Mouse (Mus musculus) urinary bladder, postnatal 14 days (tissue): Measurements from ENCODE around the gene Arhgap6.
A peak's percentile ranks its signal among the peaks of the same experiment; 100 is the strongest.

Experiments used
- DNase-seq: peaks from one replicate; pipeline ENCODE4 v3.0.0; 2021; ENCODE audit warnings: low spot score

The Arhgap6 gene

GRCm38 (mm10) chrX:168980370-168980769 lies 185.5 kb downstream of the Arhgap6 start:
- no peak for DNase-seq

DNA sequence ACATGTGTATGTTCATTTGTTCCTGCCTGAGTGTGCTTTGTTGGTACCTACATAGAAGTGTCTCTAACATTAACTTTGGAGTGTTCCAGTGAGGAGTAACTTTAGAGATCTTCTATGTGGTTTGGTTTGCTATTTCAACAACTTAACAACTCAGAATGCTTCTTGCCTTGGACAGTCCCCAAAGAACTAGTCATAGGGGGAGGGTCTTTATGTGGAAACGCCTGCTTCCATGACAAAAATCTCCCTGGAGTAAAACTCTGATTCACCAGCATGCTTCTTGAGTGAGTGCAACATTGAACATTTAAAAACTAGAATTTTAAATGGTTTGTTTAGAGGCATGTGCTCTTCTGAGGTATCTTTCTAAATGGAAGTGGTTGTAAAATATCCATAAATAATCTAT lies 212.2 kb downstream of the Arhgap6 start:
- no peak for DNase-seq

GRCm38 (mm10) chrX:169012701-169013100 lies 217.8 kb downstream of the Arhgap6 start:
- no peak for DNase-seq

DNA sequence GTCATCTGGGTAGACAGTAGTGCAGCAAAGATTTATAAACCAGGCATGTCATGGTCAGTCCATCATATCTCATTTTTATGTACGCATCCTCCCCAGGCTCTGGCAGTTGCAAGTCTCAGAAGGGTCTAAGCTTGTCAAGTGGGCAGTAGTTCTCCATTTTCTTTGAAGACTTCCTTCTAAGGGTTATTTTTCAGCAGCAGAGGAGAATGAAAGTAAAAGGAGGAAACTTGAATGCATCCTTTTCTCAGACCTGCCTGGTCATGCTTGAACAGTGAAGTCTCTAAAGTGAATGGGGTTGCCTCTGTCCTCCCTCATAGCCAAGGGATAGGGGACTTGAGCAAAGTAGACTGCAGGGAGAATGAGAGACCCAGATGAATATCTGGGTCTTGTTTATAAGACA lies 239.5 kb downstream of the Arhgap6 start:
- no peak for DNase-seq

DNA sequence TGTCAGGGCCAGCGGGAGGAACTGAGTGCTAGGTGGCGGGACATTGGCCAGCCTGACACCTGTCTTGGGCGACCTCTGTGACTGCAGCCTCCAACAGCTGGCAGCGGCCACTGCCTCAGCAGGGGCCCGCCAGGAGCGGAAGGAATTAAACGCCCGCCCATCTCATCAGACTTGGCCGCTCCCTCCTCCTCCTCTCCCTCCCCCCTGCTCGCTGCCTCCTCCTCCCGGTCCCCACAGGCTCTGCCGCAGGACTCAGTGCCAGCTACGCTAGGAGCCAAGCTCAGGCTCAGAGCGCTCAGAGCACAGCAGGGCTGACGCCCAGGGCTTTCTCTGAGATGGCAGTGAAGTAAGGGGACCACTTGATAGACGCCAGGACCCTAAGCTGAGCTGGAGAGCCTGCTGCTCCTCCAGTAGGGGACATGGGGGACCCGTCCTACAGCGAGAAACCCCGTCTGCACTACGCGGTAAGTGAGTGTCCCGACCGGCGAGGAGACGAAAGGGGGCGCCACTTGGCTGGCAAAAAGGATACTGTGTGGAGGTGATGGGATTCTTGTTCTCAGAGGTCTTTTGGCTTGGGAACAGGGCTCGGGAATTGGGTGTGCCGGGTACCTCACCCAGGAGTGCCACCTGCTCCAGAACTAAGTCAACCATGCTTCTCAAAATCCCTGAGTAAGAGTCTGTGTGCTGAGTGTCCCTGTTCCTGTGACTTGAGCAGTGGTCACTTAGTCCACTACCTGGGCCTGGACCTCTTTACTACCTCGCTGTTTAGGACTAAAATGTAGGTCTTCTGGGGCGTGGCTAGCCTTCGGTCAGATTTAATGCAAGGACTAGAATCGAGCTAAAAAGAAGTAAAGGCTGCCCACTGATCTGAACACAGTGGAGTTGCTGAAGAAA lies 241.8 kb downstream of the Arhgap6 start:
- peak; percentile 66 for DNase-seq

DNA sequence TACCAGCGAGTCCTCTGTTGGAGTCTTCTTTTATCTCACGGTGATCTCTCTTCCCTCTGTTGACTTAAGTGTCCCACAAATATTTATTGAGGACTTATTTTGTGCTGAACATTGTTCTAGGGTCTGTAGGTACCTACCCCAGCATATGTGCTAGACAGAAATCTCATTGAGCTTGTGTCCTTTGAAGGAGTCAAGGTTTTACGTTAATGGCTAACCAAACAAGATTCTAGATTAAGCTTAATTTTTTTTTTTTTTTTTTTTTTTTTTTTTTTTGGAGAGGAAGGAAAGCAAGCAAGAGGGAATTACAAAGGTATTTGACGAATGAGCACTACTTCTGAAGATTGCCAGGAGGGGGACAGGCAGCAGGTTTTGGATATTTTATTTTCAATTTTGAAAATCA lies 242.5 kb downstream of the Arhgap6 start:
- no peak for DNase-seq

GRCm38 (mm10) chrX:169043872-169044271 lies 249.0 kb downstream of the Arhgap6 start:
- DNase-seq = no peak

DNA sequence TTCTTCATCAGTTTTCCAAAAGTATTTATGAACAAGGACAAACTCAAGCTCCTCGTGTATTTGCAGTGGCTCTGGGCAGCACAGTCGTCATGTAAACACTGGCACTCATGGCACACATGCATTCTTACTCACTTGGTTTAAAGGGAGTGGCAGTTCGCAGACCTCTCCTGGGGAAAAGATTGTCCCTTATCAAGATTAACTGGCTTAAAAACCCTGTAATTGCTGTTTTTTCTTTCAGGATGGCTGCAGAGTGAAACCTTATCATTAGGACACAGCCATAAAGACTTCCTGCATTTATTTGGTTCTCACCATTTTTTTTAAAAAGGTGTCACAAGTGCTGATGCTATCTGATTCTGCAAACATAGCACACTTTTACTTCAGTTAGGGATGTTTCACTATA lies 252.7 kb downstream of the Arhgap6 start:
- no peak for DNase-seq

DNA sequence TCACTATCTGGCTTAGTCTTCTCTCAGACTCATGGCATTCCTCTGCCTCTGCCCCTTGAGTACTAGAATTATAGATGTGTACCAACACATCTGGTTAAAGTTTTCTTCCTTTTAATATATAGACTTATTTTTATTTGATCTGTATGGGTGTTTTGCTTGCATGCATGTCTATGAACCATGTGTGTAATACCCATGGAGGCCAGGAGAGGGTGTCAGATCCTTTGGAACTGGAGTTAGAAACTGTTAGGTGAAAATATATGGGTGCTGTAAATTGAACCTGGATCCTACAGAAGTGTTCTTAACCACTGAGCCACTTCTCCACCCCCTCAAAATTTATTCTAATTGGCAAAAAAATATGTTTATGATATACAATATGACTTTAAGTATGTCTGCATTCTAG lies 254.7 kb downstream of the Arhgap6 start:
- no peak for DNase-seq

- no peak for DNase-seq
Observed at GRCm38 (mm10) chrX:169053907-169054476, 259.1 kb downstream of the Arhgap6 start.

DNA sequence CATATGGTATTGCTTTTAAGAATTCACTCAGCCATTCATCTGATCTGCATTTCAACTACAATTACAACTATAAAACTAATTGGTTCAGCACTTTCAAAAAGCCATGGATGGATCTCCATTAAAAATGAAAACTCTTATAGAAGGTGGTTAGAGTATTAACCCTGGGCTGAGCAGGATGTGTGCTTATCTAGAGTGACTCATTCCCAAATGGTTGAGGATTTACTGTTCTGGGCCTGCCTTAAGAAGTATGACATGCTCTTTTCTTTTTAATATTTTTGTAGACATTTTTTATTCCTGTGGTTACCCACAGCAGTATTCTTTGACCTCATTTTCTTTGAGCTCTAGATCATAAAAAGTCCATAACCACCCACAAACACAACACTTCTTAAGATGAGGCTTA lies 267.7 kb downstream of the Arhgap6 start:
- DNase-seq = no peak

DNA sequence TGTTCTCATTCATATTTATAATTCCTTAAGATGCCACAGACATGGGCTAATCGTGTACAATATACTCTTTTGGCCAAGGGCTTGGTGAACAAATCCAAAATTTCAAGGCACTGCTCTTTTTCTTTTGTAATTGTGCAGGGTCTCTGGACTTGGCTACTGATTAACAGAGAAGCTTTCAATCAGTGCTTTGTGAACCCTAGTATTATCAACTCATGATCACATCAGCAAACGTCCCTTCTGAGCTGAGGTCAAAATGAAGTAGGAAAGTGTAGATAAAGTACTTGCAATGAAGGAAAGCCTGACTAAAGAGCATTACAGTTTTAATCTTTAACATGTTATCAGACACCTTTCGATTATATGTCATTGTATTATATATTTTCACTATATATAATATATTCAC lies 270.4 kb downstream of the Arhgap6 start:
- DNase-seq = no peak

- no peak for DNase-seq
Observed at GRCm38 (mm10) chrX:169065922-169066321, 271.0 kb downstream of the Arhgap6 start.

- DNase-seq = no peak
Observed at GRCm38 (mm10) chrX:169075020-169075419, 280.1 kb downstream of the Arhgap6 start.

DNA sequence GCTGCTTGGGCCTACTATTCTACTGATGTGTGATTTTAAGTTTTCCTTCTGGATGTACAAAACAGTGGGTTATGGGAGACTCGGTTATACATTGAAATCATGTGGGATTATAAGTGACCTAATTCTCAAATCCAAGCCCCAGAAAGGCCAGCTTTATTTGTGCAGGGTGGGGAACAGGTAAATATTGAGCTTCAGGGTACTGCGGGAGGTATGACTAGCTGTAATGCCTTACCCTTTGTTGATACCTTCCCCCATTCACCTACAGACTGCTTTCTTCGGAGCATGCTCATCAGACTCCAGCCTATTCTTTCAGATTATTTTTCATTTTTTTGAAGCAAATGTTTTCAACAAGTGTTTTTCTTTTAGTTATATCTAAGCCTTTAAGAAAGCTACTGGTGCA lies 286.7 kb downstream of the Arhgap6 start:
- DNase-seq = no peak

DNA sequence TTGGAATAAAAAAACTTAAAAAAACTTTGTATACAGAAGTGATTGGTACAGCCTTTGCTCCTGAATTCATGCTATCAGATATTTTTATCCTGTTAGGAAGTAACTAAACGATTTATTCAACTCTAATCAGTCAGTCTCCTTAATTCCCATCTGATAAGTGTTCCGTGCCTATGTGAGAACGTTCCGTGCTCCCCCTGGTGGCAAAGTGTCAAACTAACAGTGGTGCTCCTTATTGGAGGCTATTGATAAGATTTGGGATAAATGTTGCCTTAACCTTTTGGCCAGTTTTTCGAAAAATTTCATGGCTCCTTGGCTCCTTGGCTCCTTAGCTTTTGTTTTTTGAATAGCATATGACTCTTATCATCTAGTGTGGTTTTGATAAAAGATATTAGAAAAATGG lies 291.0 kb downstream of the Arhgap6 start:
- peak; percentile 65 for DNase-seq

GRCm38 (mm10) chrX:169089221-169089620 lies 294.3 kb downstream of the Arhgap6 start:
- no peak for DNase-seq

DNA sequence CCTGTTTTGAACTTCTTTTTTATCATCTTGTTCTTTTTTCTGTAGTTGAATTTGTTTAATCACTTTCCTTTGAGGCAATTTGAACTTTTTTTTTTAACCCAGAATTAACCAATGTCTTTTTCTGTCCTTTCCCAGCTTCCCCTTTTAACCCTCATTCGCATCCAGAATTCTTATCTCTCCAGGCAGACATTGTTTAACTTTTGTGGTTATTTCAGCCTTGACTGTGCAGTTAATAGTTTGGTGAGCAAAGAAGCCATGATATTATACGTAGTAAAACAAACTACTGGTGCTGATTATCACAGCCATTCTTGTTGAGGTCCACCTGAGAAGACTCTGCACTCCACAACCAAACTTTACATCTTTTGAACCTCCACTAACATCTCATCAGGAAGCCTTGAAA lies 299.7 kb downstream of the Arhgap6 start:
- DNase-seq = no peak

GRCm38 (mm10) chrX:169095584-169095983 lies 300.7 kb downstream of the Arhgap6 start:
- no peak for DNase-seq

DNA sequence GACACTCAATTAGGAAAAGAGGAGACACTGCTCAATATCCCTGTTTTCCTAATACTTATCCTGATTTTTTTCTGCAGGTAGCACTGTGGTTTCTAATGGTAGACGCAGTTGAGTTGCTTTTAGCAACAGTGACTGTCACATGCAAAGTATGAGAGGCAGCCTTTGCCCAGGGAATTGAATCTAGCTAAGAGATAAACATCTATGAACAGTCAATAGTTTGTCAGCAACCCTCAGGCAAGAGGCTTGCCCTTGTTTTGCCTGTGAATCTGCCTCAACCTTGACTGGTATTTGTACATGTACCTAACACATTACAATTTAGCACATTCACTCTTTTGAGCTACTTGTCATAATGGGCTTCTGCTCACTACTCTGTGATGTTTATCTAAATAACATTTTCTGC lies 307.8 kb downstream of the Arhgap6 start:
- no peak for DNase-seq

DNA sequence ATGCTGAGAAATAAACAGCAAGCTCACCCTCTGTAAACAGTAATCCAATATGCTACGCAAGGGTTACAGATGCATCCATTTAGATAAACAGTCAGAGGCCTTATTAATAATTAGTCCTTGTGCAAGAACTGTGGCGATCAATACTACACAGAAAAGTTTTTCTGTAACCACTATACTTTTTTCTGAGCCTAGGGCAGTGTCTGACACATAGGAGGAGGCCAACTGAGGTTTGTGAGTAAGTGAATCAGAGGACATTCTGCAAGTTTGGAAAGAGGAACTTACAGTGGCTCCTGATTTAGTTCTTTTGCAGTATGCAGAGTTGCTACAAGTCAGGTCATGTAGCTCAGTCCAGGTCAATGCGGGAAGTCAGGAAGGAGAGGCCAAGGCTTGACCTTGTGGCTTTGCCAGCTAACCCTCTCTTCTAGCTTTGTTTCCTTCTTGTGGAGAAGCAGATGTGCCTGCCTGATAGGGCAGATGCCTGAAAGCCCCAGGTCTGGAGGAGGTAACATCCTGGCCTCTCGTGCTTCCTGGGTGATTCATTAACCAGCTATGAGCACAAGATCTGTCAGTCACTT lies 311.2 kb downstream of the Arhgap6 start:
- DNase-seq = peak; percentile 7

GRCm38 (mm10) chrX:169107372-169107771 lies 312.5 kb downstream of the Arhgap6 start:
- no peak for DNase-seq

DNA sequence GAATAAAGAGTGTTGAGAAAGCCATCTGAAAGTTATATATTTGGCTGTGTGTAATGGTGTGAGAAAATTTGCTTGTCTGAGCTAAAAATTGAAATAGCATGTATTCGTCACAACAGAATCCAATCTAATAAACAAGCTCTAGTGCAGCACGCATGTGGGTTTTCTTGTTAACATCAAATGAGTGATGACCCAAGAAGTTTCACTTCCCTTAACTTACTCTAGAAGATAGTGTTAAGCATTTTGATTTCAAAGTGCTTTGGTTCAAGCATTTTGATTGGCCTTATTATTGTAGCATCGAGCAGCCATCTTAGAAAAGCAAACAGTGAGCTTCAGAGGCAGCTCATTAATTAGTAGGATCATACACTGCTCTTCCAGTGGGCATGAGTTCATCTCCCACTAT lies 315.1 kb downstream of the Arhgap6 start:
- no peak for DNase-seq
